Mouse (Mus musculus): ENCODE data around the gene Tmem123.

Tmem123 gene

GRCm38 (mm10) chr9:7763614-7764300 is at the start of gene Tmem123:
Gene Tmem123, plus strand, starts transcription at chr9:7764041.
- DNase-seq (ENCODE audit: low spot score): peak; percentile 95

- DNase-seq (ENCODE audit: low spot score): peak; percentile 48
Observed at GRCm38 (mm10) chr9:7714062-7714907, 49.6 kb upstream of the Tmem123 start.

- DNase-seq (ENCODE audit: low spot score): no peak
Observed at GRCm38 (mm10) chr9:7714908-7715175, 49.0 kb upstream of the Tmem123 start.

- DNase-seq (ENCODE audit: low spot score): no peak
Observed at GRCm38 (mm10) chr9:7721543-7721942, 42.3 kb upstream of the Tmem123 start.

- DNase-seq (ENCODE audit: low spot score): no peak
Observed at GRCm38 (mm10) chr9:7728997-7729396, 34.8 kb upstream of the Tmem123 start.

- no peak for DNase-seq (ENCODE audit: low spot score)
Observed at GRCm38 (mm10) chr9:7742696-7743095, 21.1 kb upstream of the Tmem123 start.

GRCm38 (mm10) chr9:7744156-7744555 is 19.7 kb upstream of the Tmem123 start:
- no peak for DNase-seq (ENCODE audit: low spot score)

GRCm38 (mm10) chr9:7748881-7749280 is 15.0 kb upstream of the Tmem123 start:
- DNase-seq (ENCODE audit: low spot score): no peak

GRCm38 (mm10) chr9:7749537-7749936 is 14.3 kb upstream of the Tmem123 start:
- no peak for DNase-seq (ENCODE audit: low spot score)

GRCm38 (mm10) chr9:7755889-7756423 is 7.9 kb upstream of the Tmem123 start:
- no peak for DNase-seq (ENCODE audit: low spot score)

GRCm38 (mm10) chr9:7761906-7762455 is 1.9 kb upstream of the Tmem123 start:
- DNase-seq (ENCODE audit: low spot score): no peak

- no peak for DNase-seq (ENCODE audit: low spot score)
Observed at GRCm38 (mm10) chr9:7762741-7763140, 1.1 kb upstream of the Tmem123 start.

- peak; percentile 53 for DNase-seq (ENCODE audit: low spot score)
Observed at GRCm38 (mm10) chr9:7764463-7764871, 626 bp downstream of the Tmem123 start.

GRCm38 (mm10) chr9:7765236-7765635 is 1.4 kb downstream of the Tmem123 start:
- DNase-seq (ENCODE audit: low spot score): no peak

GRCm38 (mm10) chr9:7766582-7766981 is 2.7 kb downstream of the Tmem123 start:
- no peak for DNase-seq (ENCODE audit: low spot score)

GRCm38 (mm10) chr9:7767526-7767925 is 3.7 kb downstream of the Tmem123 start:
- no peak for DNase-seq (ENCODE audit: low spot score)

GRCm38 (mm10) chr9:7769081-7769480 is 5.2 kb downstream of the Tmem123 start:
- no peak for DNase-seq (ENCODE audit: low spot score)

- no peak for DNase-seq (ENCODE audit: low spot score)
Observed at GRCm38 (mm10) chr9:7769491-7769890, 5.7 kb downstream of the Tmem123 start.

- DNase-seq (ENCODE audit: low spot score): no peak
Observed at GRCm38 (mm10) chr9:7772361-7772760, 8.5 kb downstream of the Tmem123 start.

- no peak for DNase-seq (ENCODE audit: low spot score)
Observed at GRCm38 (mm10) chr9:7772773-7773454, 9.1 kb downstream of the Tmem123 start.

- DNase-seq (ENCODE audit: low spot score): no peak
Observed at GRCm38 (mm10) chr9:7773686-7774085, 9.8 kb downstream of the Tmem123 start.

- DNase-seq (ENCODE audit: low spot score): no peak
Observed at GRCm38 (mm10) chr9:7774538-7774937, 10.7 kb downstream of the Tmem123 start.
